ENCODE assay signal across 17 mouse cellular contexts in genomic region chr16:8584248-8584647, GRCm38 (mm10).
"Had no signal": no experiment of that assay in that cellular context is flagged by ENCODE, and none has a peak within 500 bp of the region (broad histone marks: within the 10 kb centered on the region; RNA-seq: fewer than 3 reads in every experiment).

No protein-coding gene starts in this region.

- H3K9me3 ChIP-seq: limb, embryonic 10.5 days; liver, embryonic 15.5 days; stomach, embryonic 15.5 days had no signal

- H3K4me3 ChIP-seq: left cerebral cortex, adult 2 months; limb, embryonic 10.5 days; liver, embryonic 15.5 days; stomach, embryonic 15.5 days had no signal

- H3K4me1 ChIP-seq: limb, embryonic 10.5 days; stomach, embryonic 15.5 days had no signal

- H3K4me2 ChIP-seq: liver, embryonic 11.5 days; liver, embryonic 15.5 days; midbrain, embryonic 11.5 days; stomach, embryonic 15.5 days had no signal

- DNase-seq: kidney, adult 8-10 months; kidney, postnatal 25 days; lung, adult 2 months; lung, postnatal 36 days; retina, postnatal 1 day; right cerebral cortex, postnatal 4 days; spleen, adult 18-20 months; thymus, adult 18-20 months; thymus, postnatal 14 days had no signal

- H3K27me3 ChIP-seq: liver, embryonic 15.5 days; stomach, embryonic 15.5 days had no signal

- ATAC-seq: intestine, postnatal 0 days; lung, postnatal 0 days had no signal

- H3K27ac ChIP-seq: left cerebral cortex, adult 2 months; limb, embryonic 10.5 days; liver, embryonic 15.5 days; stomach, embryonic 15.5 days had no signal

- H3K9ac ChIP-seq: liver, embryonic 15.5 days; stomach, embryonic 15.5 days had no signal
